Mouse (Mus musculus) cortical plate, adult 2 months (tissue): ENCODE measurements around the gene Tspyl3. TPM values are rescaled to one million over a fixed set of nuclear protein-coding genes. Genes with fewer than 3 reads are reported as not detected.

Experiments used
- H3K27ac ChIP-seq: fragments of 200-500 bp; 2 replicates; pipeline ENCODE4 v1.5.1; 2012; ENCODE audit warnings: low read length, control low read depth, inconsistent platforms; ENCODE audit not compliant: insufficient read depth
- H3K4me1 ChIP-seq: fragments of 200-500 bp; 2 replicates; pipeline ENCODE4 v1.6.1; 2011; ENCODE audit warnings: low read length; ENCODE audit not compliant: control insufficient read depth, insufficient read depth
- H3K4me3 ChIP-seq: fragments of 200-500 bp; 2 replicates; pipeline ENCODE4 v1.5.1; 2011; ENCODE audit warnings: mild to moderate bottlenecking, low read length, control low read depth; ENCODE audit not compliant: insufficient read depth
- CTCF ChIP-seq: fragments of 200-500 bp; IDR thresholded peaks from 2 replicates; pipeline ENCODE4 v1.5.1; 2011; ENCODE audit warnings: mild to moderate bottlenecking, control low read depth, low read length; ENCODE audit not compliant: insufficient read depth; ENCODE audit errors: extremely low read depth
- POLR2A ChIP-seq: fragments of 200-500 bp; IDR thresholded peaks from 2 replicates; pipeline ENCODE4 v1.6.1; 2011; ENCODE audit warnings: mild to moderate bottlenecking, low read length, control low read depth; ENCODE audit not compliant: insufficient read depth; ENCODE audit errors: extremely low read depth
- polyA plus RNA-seq: library from polyadenylated mRNA; depleted of rRNA; stranded (reverse); fragments of >200 nt; gene quantifications from 2 replicates; pipeline ENCODE4 v1.2.3, GENCODE M21; 2012

Gene Tspyl3
- polyA plus RNA-seq, 1 experiment, result 27.4 TPM

DNA sequence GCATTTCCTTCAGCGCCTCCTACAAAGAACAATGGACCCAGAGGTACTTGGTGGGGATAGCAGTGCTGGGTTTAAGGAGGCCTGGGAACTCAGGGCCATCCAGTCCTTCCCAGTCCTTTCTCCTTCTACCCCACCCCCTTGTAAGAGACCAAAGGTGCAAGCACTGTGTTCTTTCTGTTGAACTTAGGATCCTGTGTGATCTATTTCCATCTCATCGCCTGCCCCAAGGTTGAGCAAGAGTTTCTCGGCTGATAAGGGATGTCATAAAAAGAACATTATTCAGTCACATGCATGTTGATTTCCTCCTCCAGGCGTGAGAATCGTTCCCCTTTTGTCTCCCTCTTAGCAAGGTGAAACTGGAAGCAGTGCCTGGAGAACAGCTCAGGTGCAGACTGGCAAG, 24.5 kb upstream of the Tspyl3 start:
- Histone ChIP-seq H3K4me3 (no peak overlapping the region), H3K27ac (no peak overlapping the region), H3K4me1 (no peaks in the 10 kb centered on the region)
- TF ChIP-seq CTCF (no peak), POLR2A (no peak)

DNA sequence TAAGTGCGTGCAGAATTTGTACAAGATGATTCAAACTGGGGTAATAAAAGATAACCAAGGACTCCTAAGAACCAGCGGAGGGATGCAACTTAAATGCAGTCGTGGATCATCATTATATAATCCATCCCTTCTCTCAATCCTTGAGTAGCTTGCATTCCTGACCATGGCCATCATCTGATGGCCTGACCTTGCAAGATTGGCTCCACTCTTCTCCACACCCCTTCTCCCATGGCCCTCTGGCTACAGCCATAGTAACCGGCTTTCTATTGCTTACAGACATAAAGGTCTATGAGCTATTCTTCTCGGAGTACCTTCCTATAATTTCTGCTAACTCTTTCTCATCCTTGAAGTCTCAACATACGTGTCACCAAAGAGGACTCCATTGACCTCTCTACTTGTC, 16.9 kb upstream of the Tspyl3 start:
- peak overlapping the region; percentile 96; the same call in 1 of the 2 replicates for H3K4me3 ChIP-seq
- TF ChIP-seq CTCF (no peak), POLR2A (no peak)
- no peak overlapping the region for H3K27ac ChIP-seq
- peaks cover 9% of the 10 kb centered on the region for H3K4me1 ChIP-seq

DNA sequence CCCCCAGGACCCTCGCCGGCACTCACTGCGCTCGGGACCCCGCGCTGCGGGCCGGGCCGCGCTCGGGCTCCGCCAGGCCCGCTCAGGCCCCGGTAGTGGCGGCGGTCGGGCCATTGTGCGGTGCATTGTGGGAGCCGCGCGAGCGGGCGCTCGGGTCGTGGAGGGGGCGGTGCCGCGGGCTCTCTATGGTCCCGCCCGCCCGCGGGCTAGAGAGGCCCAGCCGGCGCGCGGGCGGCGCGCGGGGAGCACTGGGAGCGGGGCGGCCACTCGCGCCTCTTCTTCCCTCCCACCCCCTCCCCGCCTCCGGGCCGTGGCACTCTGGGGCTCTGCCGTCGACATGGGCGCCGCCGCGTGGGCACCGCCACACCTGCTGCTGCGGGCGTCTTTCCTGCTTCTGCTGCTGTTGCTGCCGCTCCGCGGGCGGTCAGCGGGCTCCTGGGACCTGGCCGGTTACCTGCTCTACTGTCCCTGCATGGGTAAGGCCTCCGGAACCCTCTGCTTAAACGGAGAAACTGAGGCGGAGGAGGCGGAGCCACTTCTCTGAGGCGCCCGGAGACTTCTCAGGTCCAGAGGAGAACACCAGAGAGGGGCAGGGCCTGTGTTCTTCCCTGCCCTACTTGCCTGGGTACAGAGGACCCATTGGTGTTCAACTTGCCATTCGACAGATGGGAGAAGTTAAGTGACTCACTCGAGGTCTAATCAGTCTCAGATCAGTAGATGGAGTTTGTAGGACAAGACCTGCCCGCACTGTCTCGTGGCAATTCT, 16.2 kb upstream of the Tspyl3 start, which contains the start of the genes Plagl2 and Pofut1:
TSS of gene Plagl2 (minus strand) at position 177 of the 765 bp plus-strand sequence.
TSS of gene Pofut1 (plus strand) at position 284 of the 765 bp plus-strand sequence.
- Histone ChIP-seq H3K4me3 (peak within 1 kb of the TSS; percentile 96), H3K27ac (peak within 1 kb of the TSS; percentile 90), H3K4me1 (peaks cover 9% of the 10 kb centered on the region)
- no peak for TF ChIP-seq POLR2A
- TF ChIP-seq CTCF, result no peak

DNA sequence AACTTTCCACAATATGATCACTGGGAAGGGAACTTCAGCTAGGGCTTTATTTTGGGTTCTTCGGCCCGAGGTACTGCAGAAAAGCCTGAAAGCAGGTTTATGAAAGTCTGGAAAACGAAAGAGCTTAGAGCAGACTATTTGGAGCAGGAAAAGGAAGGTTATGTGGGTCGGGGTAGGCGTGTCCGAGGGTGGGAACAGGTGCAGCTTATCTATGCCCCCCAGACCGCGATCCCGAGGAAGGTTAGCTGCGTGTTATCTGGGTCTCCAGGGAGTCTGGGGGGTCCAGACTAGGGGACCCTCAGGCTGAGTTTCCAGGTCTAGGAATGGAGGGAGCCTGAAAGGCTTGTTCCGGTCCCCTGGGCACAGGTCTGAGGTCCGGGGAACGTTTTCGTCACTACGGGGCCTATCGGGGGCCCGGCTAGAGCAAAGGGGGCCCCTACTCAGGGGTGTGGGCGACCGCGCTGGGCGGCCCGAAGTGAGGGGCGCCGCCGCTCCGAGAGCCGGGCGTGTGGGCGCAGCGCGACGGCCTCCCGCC, 15.5 kb upstream of the Tspyl3 start:
- Histone ChIP-seq H3K4me3 (peak overlapping the region; percentile 96), H3K27ac (peak overlapping the region; percentile 60), H3K4me1 (peaks cover 9% of the 10 kb centered on the region)
- TF ChIP-seq CTCF (no peak), POLR2A (no peak)

DNA sequence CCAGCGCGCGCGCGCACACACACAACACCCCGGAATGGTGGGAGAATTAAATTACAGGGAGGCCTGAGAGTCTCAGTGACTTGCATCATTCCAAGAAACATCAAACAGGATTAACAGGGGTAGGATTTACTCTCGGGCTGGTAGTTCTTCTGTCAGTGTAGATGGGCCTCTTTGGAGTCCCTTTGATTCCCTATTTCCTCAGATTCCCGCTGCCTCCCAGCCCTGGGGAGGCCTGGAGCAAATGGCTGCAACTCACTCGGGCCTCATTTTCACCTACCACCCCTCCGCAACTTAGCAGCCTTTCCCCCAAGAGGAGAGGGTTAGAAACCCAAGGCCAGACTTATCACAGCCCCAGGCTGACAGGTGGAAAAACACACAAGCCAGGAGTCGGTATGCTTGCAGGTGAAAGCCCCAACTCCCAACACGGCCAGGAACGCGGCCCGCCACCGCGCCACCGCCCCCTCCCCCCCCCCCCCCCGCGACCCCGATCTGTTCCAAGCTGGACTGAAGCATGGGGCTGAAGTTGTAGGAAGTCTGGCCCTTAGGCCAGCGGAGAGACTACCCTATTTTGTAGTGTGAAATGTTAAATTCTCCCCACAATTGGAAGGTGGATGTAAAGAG, 14.7 kb upstream of the Tspyl3 start:
- TF ChIP-seq CTCF (no peak), POLR2A (no peak)
- peaks cover 9% of the 10 kb centered on the region for H3K4me1 ChIP-seq
- no peak overlapping the region for H3K27ac ChIP-seq
- peak overlapping the region; percentile 96 for H3K4me3 ChIP-seq

DNA sequence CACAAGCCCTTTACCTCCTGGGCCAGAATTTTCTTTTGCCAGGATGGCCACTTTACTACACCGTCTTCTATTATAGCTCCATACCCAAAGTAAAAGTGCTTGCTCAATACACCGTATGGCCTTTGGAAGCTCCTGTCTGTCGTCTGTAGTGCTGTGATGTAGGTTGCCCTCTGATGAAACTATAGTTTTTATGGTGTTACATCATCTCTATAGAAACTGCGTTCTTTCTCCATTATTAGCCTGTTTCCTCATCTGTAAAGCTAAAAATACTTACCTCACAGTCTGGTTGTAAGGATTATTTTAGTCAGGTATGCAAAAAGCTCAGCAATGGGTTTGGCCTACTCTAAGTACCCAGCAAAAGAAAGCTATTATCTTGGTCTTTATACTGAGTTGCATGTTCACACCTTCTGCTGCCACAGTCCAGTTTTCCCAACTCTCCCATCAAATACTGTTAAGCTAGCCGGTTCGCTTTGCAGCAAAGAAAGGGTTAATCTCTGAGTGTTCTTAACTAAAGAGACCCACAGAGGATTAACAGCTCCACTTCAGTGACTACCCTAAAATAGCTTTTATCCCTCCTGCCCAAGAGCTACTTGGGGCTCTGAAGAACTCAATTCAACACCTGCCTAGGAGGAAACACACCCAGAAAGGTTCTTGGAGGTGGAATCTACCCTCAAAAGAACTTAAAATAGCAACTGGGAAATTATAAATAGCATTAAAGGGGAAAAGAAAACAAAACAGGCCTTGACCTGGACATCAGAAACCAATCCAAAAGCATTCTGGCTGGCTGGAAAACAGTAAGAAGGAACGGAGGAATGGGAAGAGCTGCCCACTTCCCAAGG, 14.0 kb upstream of the Tspyl3 start:
- TF ChIP-seq POLR2A (no peak), CTCF (no peak)
- H3K4me3 ChIP-seq, result peak overlapping the region; percentile 96; the same call in 1 of the 2 replicates
- H3K4me1 ChIP-seq, result peaks cover 9% of the 10 kb centered on the region
- no peak overlapping the region for H3K27ac ChIP-seq

DNA sequence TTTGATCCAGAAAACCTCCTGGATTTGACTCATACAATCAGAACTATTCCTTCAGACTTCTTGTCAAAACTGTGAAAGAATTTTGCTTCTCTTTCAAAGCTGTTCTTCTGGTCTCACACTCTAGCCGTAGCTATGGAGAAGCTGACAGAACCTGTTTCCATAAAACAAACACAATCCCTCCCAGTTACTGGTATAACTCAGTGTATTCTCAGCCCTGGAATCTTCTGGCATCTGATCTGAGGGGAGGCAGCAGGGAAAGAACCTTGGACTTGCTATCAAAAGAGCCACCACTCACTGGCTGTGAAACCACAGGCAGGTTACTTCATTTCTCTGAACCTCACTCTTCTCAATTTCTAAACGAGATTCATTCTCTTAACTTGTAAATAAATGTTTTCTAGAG, 13.2 kb upstream of the Tspyl3 start:
- Histone ChIP-seq H3K4me1 (peaks cover 9% of the 10 kb centered on the region), H3K27ac (no peak overlapping the region), H3K4me3 (no peak overlapping the region)
- TF ChIP-seq POLR2A, result no peak

DNA sequence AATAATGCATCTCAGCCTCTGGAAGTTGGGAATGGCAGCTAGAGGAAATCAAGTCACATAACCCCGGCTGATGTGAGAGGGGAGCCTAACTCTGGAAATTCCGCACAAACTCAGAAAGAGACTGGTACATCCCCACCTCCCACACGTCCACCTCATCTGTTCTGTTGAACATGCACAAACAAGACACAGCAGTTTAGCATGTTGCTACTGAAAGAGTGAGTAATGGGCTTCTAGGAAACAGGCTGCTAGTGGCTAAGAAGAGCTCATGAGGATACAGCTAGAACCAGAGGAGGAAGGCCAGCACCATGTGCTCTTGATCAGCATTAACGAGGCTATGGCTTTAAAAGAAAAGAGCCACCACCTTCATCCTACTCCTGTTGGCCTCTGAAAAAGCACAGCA, 12.7 kb upstream of the Tspyl3 start:
- Histone ChIP-seq H3K4me1 (peaks cover 9% of the 10 kb centered on the region), H3K4me3 (no peak overlapping the region), H3K27ac (no peak overlapping the region)
- TF ChIP-seq CTCF (no peak), POLR2A (no peak)

DNA sequence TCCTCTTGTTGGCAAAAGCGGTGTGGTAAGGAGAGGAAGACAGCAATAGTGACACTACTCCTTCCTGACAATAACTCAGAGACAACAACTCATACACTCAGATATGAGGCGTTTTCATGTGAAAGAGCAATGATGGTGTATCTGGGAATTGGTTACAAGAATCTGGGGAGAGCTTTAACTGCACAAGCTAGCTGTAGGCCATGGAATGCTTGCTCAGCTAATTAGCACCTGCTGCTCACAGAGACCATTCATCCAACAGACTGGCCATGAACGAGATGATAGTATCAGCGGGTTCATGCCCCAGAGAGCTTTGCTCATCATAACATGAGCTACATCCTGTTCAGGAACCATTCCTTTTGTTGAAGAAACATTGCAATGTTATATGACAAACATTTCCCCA, 12.0 kb upstream of the Tspyl3 start:
- Histone ChIP-seq H3K4me1 (peaks cover 9% of the 10 kb centered on the region), H3K4me3 (no peak overlapping the region), H3K27ac (no peak overlapping the region)
- TF ChIP-seq CTCF, result no peak
- no peak for TF ChIP-seq POLR2A
